ENCODE assay signal across 12 mouse cellular contexts in genomic region chr7:80823875-80824682, GRCm38 (mm10). TPM values are rescaled to one million over a fixed set of nuclear protein-coding genes. Genes with fewer than 3 reads are reported as not detected.
DNase-seq lines count a peak whose midpoint lies in the region; ATAC-seq and TF ChIP-seq lines count a peak whose summit lies in the region.
"Had no signal": no experiment of that assay in that cellular context is flagged by ENCODE, and none has a peak within 500 bp of the region (broad histone marks: within the 10 kb centered on the region; RNA-seq: fewer than 3 reads in every experiment).

No protein-coding gene starts in this region.

- H3K27me3 ChIP-seq in intestine, embryonic 15.5 days (replicated peaks) = no peaks in the 10 kb centered on the region
- no peaks in the 10 kb centered on the region for H3K27me3 ChIP-seq in lung, postnatal 0 days (replicated peaks; ENCODE audit: insufficient read depth, low read length)

- H3K4me1 ChIP-seq in intestine, embryonic 15.5 days (replicated peaks) = peaks cover 8% of the 10 kb centered on the region; the same call in 1 of the 2 replicates
- no peaks in the 10 kb centered on the region; the same call in 1 of the 2 replicates for H3K4me1 ChIP-seq in lung, postnatal 0 days (ENCODE audit: insufficient read depth, low read depth, low read length)

- peak; percentile 33 for DNase-seq in adrenal gland, postnatal 10 days
- DNase-seq in adrenal gland, adult 8-10 months = no peak
- peak; percentile 10 for DNase-seq in 3T3-L1 (ENCODE audit: low read depth, low spot score)
- DNase-seq in lung, postnatal 0 days (ENCODE audit: low spot score) = peak; percentile 89
- DNase-seq in Muller cell, postnatal 12 days (ENCODE audit: inconsistent ontology term) = no peak
- DNase-seq in cerebellum, adult 9-10 months = no peak
- DNase-seq in right cerebral cortex, postnatal 4 days = no peak
- DNase-seq: cerebellum, adult 11 months; midbrain, embryonic 14.5 days had no signal

- H3K4me3 ChIP-seq in intestine, embryonic 15.5 days (replicated peaks) = no peak overlapping the region
- H3K4me3 ChIP-seq in lung, postnatal 0 days (ENCODE audit: low read depth, low read length) = no peak overlapping the region
- H3K4me3 ChIP-seq: erythroblast, embryonic 14.5 days had no signal

- H3K27ac ChIP-seq in intestine, embryonic 15.5 days = peak overlapping the region; percentile 79
- H3K27ac ChIP-seq in lung, postnatal 0 days (ENCODE audit: low read length) = peak overlapping the region; percentile 39
- H3K27ac ChIP-seq: hindbrain, postnatal 0 days had no signal

- no peak; the same call in 1 of the 2 replicates for TF ChIP-seq CTCF in lung, postnatal 0 days (IDR thresholded peaks at IDR 0.05)

- H3K9me3 ChIP-seq in intestine, embryonic 15.5 days = no peaks in the 10 kb centered on the region
- no peaks in the 10 kb centered on the region for H3K9me3 ChIP-seq in lung, postnatal 0 days (ENCODE audit: low read length)

- ATAC-seq in intestine, embryonic 15.5 days = peak; percentile 93
- peak; percentile 84 for ATAC-seq in lung, postnatal 0 days
- ATAC-seq: hindbrain, postnatal 0 days had no signal

- peak; percentile 81 for TF ChIP-seq EP300 in lung, postnatal 0 days (IDR thresholded peaks at IDR 0.05)

- H3K9ac ChIP-seq in intestine, embryonic 15.5 days = no peak overlapping the region
- H3K9ac ChIP-seq in lung, postnatal 0 days (replicated peaks; ENCODE audit: low read depth) = no peak overlapping the region

- H3K36me3 ChIP-seq in intestine, embryonic 15.5 days = no peaks in the 10 kb centered on the region
- H3K36me3 ChIP-seq in lung, postnatal 0 days (ENCODE audit: insufficient read depth, low read length) = no peaks in the 10 kb centered on the region

- WGBS in intestine, embryonic 15.5 days = 39% methylated on average over 11 of the region's 11 CpGs
- 30% methylated on average over 11 of the region's 11 CpGs for WGBS in lung, postnatal 0 days

- H3K4me2 ChIP-seq in intestine, embryonic 15.5 days (replicated peaks) = peak overlapping the region; percentile 26
- no peak overlapping the region for H3K4me2 ChIP-seq in lung, postnatal 0 days (replicated peaks; ENCODE audit: low read depth, low read length)

RNA-seq across cellular contexts. Expression of gene Iqgap1, which starts 1.7 kb away (rescaled TPM):
- 10 to 100 TPM; 76.2 to 86.8 TPM for total RNA-seq in adrenal gland, postnatal 10 days (2021)
- 100 to 1,000 TPM in 2 of 4 experiments, 10 to 100 TPM in 2; 82.6 to 138 (median 109) TPM for total RNA-seq in adrenal gland, adult 8-10 months (2022)
- polyA plus RNA-seq in intestine, embryonic 15.5 days (2015; fragmentation: Nextera tagmentation; extraction: Ambion mirVana) = 72.9 and 76.2 TPM in 2 replicates
- 153 and 183 TPM in 2 replicates for polyA plus RNA-seq in lung, postnatal 0 days (2015; fragmentation: Nextera tagmentation; extraction: Ambion mirVana)

RNA-seq across cellular contexts. Expression of gene Zscan2, which starts 36.6 kb away (rescaled TPM):
- total RNA-seq in adrenal gland, postnatal 10 days (2021) = 1 to 10 TPM; 6.5 to 6.8 TPM
- 10 to 100 TPM in 2 of 4 experiments, 1 to 10 TPM in 2; 6.3 to 10.4 (median 9.7) TPM for total RNA-seq in adrenal gland, adult 8-10 months (2022)
- 1.1 and 1.6 TPM in 2 replicates for polyA plus RNA-seq in intestine, embryonic 15.5 days (2015; fragmentation: Nextera tagmentation; extraction: Ambion mirVana)
- 1.1 and 1.5 TPM in 2 replicates for polyA plus RNA-seq in lung, postnatal 0 days (2015; fragmentation: Nextera tagmentation; extraction: Ambion mirVana)

Comparison
In these comparisons a context has a peak if more than half of its experiments do, and no peak if none do; other contexts are left out.
1. DNase-seq: peak in adrenal gland, postnatal 10 days (single experiment), 3T3-L1 (single experiment) and lung, postnatal 0 days (single experiment); none in adrenal gland, adult 8-10 months (single experiment), Muller cell, postnatal 12 days (single experiment), cerebellum, adult 9-10 months (single experiment) and right cerebral cortex, postnatal 4 days (single experiment).